In the genomic region with DNA sequence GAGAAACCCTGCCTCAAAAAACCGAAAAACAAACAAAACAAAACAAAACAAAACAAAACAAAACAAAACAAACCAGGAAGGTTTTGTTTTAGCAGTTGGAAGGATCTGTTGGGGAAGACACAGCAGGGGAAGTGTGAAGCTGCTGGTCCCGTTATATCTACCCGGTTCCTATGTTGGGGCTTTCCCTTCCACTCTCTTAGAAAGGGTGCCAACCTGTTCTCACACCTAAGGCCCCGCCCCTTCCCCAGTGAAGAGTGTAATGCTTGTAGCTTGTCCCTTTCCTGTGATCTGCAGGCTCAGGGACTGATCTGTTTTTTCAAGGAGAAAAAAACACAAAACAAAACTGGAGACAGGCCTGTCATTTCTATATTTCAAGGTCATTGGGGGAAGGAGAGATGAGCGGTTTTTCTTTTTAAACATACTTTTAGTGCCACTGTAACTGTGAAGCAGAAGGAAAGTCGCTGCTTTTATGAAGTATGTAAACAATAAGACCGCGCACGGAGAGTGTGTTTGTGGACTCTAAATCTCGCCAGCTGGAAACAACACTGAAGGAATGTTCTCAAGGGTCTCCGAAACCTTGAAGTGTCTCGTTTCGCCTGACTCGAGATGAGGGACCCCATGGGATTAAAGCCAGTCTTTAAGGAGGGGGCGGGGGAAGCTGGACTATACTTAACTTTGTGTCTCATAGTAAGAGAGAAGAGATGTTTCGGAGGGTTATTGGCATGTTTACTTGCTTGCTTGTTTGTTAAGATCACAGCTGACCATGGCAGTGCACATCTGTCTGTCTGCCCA, we compare ENCODE assay signal across 15 mouse cellular contexts.
A peak's percentile ranks its signal among the peaks of the same experiment; 100 is the strongest.
DNase-seq lines count a peak whose midpoint lies in the region; ATAC-seq lines count a peak whose summit lies in the region.
"Had no signal": no experiment of that assay in that cellular context is flagged by ENCODE, and none has a peak within 500 bp of the region (broad histone marks: within the 10 kb centered on the region; RNA-seq: fewer than 3 reads in every experiment).

No protein-coding gene starts in this region.

- WGBS in midbrain, embryonic 11.5 days, result 72% methylated on average over 16 of the region's 16 CpGs
- WGBS in midbrain, embryonic 15.5 days, result 71% methylated on average over 16 of the region's 16 CpGs
- WGBS in embryonic facial prominence, embryonic 15.5 days, result 39% methylated on average over 16 of the region's 16 CpGs

- H3K9me3 ChIP-seq in midbrain, embryonic 11.5 days (ENCODE audit: control insufficient read depth, low read length), result no peaks in the 10 kb centered on the region
- no peaks in the 10 kb centered on the region for H3K9me3 ChIP-seq in midbrain, embryonic 15.5 days
- H3K9me3 ChIP-seq in embryonic facial prominence, embryonic 15.5 days (replicated peaks), result no peaks in the 10 kb centered on the region
- H3K9me3 ChIP-seq: heart, embryonic 15.5 days had no signal

- H3K27me3 ChIP-seq in midbrain, embryonic 11.5 days (ENCODE audit: control insufficient read depth, insufficient read depth, low read length), result no peaks in the 10 kb centered on the region
- no peaks in the 10 kb centered on the region for H3K27me3 ChIP-seq in midbrain, embryonic 15.5 days (replicated peaks)
- no peaks in the 10 kb centered on the region for H3K27me3 ChIP-seq in embryonic facial prominence, embryonic 15.5 days
- H3K27me3 ChIP-seq: heart, embryonic 15.5 days; Patski had no signal

- no peak overlapping the region for H3K27ac ChIP-seq in midbrain, embryonic 11.5 days (ENCODE audit: low read depth, low read length)
- no peak overlapping the region for H3K27ac ChIP-seq in midbrain, embryonic 15.5 days
- peak overlapping the region; percentile 74 for H3K27ac ChIP-seq in embryonic facial prominence, embryonic 15.5 days (replicated peaks)
- H3K27ac ChIP-seq: heart, embryonic 15.5 days had no signal

- H3K4me1 ChIP-seq in midbrain, embryonic 11.5 days (ENCODE audit: control insufficient read depth, insufficient read depth, low read length), result no peaks in the 10 kb centered on the region
- H3K4me1 ChIP-seq in midbrain, embryonic 15.5 days, result 0 out of 2 replicates have a peak, but pooled peaks cover 6% of the 10 kb centered on the region
- H3K4me1 ChIP-seq in embryonic facial prominence, embryonic 15.5 days, result peaks cover 49% of the 10 kb centered on the region

- DNase-seq in embryo, embryonic 11 days, result peak; percentile 54
- DNase-seq in embryo, embryonic 9.5 days (ENCODE audit: extremely low spot score), result no peak
- DNase-seq in midbrain, embryonic 11.5 days (ENCODE audit: low spot score, missing footprints), result peak; percentile 73
- peak; percentile 46 to 53 for DNase-seq in natural killer cell, adult 2 months (ENCODE audit: low spot score in 2 of 2)
- no peak for DNase-seq in cerebellum, adult 18-20 months
- DNase-seq in adrenal gland, postnatal 4 days (ENCODE audit: low spot score in 2 of 2), result no peak
- DNase-seq: adrenal gland, postnatal 36 days; cerebellum, adult 9-10 months; gastrocnemius, postnatal 10 days; kidney, adult 18-20 months; right cerebral cortex, adult 18-20 months had no signal

- no peak overlapping the region for H3K4me3 ChIP-seq in midbrain, embryonic 11.5 days (ENCODE audit: low read depth, low read length)
- H3K4me3 ChIP-seq in midbrain, embryonic 15.5 days, result no peak overlapping the region
- no peak overlapping the region for H3K4me3 ChIP-seq in embryonic facial prominence, embryonic 15.5 days (replicated peaks)
- H3K4me3 ChIP-seq: heart, embryonic 15.5 days had no signal

- no peaks in the 10 kb centered on the region for H3K36me3 ChIP-seq in midbrain, embryonic 11.5 days (ENCODE audit: control insufficient read depth, insufficient read depth, low read length)
- no peaks in the 10 kb centered on the region for H3K36me3 ChIP-seq in midbrain, embryonic 15.5 days (replicated peaks)
- H3K36me3 ChIP-seq in embryonic facial prominence, embryonic 15.5 days, result no peaks in the 10 kb centered on the region
- H3K36me3 ChIP-seq: heart, embryonic 15.5 days had no signal

- no peak overlapping the region for H3K4me2 ChIP-seq in midbrain, embryonic 11.5 days
- H3K4me2 ChIP-seq in midbrain, embryonic 15.5 days, result no peak overlapping the region
- H3K4me2 ChIP-seq in embryonic facial prominence, embryonic 15.5 days (replicated peaks), result peak overlapping the region; percentile 6; the same call in 1 of the 2 replicates
- H3K4me2 ChIP-seq: heart, embryonic 15.5 days had no signal

- no peak overlapping the region for H3K9ac ChIP-seq in midbrain, embryonic 11.5 days (ENCODE audit: low read length)
- H3K9ac ChIP-seq in midbrain, embryonic 15.5 days, result no peak overlapping the region
- H3K9ac ChIP-seq in embryonic facial prominence, embryonic 15.5 days, result no peak overlapping the region
- H3K9ac ChIP-seq: heart, embryonic 15.5 days had no signal

- ATAC-seq in midbrain, embryonic 11.5 days (ENCODE audit: low FRiP score), result no peak
- no peak for ATAC-seq in midbrain, embryonic 15.5 days (replicated peaks)
- no peak for ATAC-seq in embryonic facial prominence, embryonic 15.5 days (ENCODE audit: insufficient number of reproducible peaks, low FRiP score, low TSS enrichment, low read depth)
- ATAC-seq: Patski had no signal

Comparison
In these comparisons a context has a peak if more than half of its experiments do, and no peak if none do; other contexts are left out.
1. DNase-seq: peak in embryo, embryonic 11 days (single experiment), midbrain, embryonic 11.5 days (single experiment) and natural killer cell, adult 2 months (2 of 2); none in embryo, embryonic 9.5 days (single experiment), cerebellum, adult 18-20 months (0 of 2) and adrenal gland, postnatal 4 days (0 of 2).